Mouse (Mus musculus) erythroid progenitor cell, adult 5-6 weeks (primary cell): ENCODE data around the gene Flot1. TPM values are rescaled to one million over a fixed set of nuclear protein-coding genes. Genes with fewer than 3 reads are reported as not detected.
"Not testable (repeated sequence)": the region's sequence is repeated elsewhere in the genome, so short reads cannot be mapped to it uniquely, and the experiment has no call there.

Source experiments
- ATAC-seq: replicated peaks from 2 replicates; pipeline ENCODE4 v1.8.0; 2016; ENCODE audit warnings: moderate number of reproducible peaks, mild to moderate bottlenecking, moderate TSS enrichment, inconsistent platforms; ENCODE audit not compliant: poor library complexity, low FRiP score, severe bottlenecking
- total RNA-seq, 2 experiments: library from RNA; stranded (forward) in 1 of 2; stranded (reverse) in 1 of 2; fragments of 150-400 nt in 1 of 2; fragments of 186-747, 209-891 nt in 1 of 2; gene quantifications; 2 replicates each; pipeline versions ENCODE4 v1.2.3 to v1.2.4; 2015 to 2017; ENCODE audit warnings: low replicate concordance in 2 of 2

Flot1 gene
- total RNA-seq, 2 experiments from 2014 or later = 19.3 to 29.1 TPM

GRCm38 (mm10) chr17:35834696-35835422 is 11.8 kb downstream of the Flot1 start:
- no peak for ATAC-seq

GRCm38 (mm10) chr17:35835424-35836140 is 12.6 kb downstream of the Flot1 start:
- ATAC-seq = no peak

GRCm38 (mm10) chr17:35836178-35836965 is 13.3 kb downstream of the Flot1 start:
- peak; percentile 32; the same call in 1 of the 2 replicates for ATAC-seq

- ATAC-seq = 0 out of 2 replicates have a peak, but pooled peaks have one; percentile 26
Observed at GRCm38 (mm10) chr17:35836991-35837422, 14.0 kb downstream of the Flot1 start.

- ATAC-seq = no peak
Observed at GRCm38 (mm10) chr17:35837487-35837886, 14.5 kb downstream of the Flot1 start.

GRCm38 (mm10) chr17:35838122-35838544 is 15.1 kb downstream of the Flot1 start, which contains the start of gene Tubb5:
Gene Tubb5, minus strand, starts transcription at chr17:35838306.
- peak; percentile 62 for ATAC-seq

- no peak for ATAC-seq
Observed at GRCm38 (mm10) chr17:35838570-35838969, 15.5 kb downstream of the Flot1 start.

- not testable (repeated sequence) for ATAC-seq
Observed at GRCm38 (mm10) chr17:35839002-35839401, 16.0 kb downstream of the Flot1 start.

- ATAC-seq = no peak
Observed at GRCm38 (mm10) chr17:35840561-35840960, 17.5 kb downstream of the Flot1 start.

GRCm38 (mm10) chr17:35841076-35841950 is 18.3 kb downstream of the Flot1 start, which contains the start of gene Mdc1:
Gene Mdc1, plus strand, starts transcription at chr17:35841515.
- peak; percentile 80 for ATAC-seq

GRCm38 (mm10) chr17:35842006-35842405 is 19.0 kb downstream of the Flot1 start:
- no peak for ATAC-seq

- ATAC-seq = no peak
Observed at GRCm38 (mm10) chr17:35843514-35843913, 20.5 kb downstream of the Flot1 start.

- no peak for ATAC-seq
Observed at GRCm38 (mm10) chr17:35848112-35848511, 25.1 kb downstream of the Flot1 start.

- peak; percentile 76 for ATAC-seq
Observed at GRCm38 (mm10) chr17:35850974-35851373, 27.9 kb downstream of the Flot1 start.

- ATAC-seq = no peak
Observed at GRCm38 (mm10) chr17:35859371-35859770, 36.3 kb downstream of the Flot1 start.

GRCm38 (mm10) chr17:35859835-35860234 is 36.8 kb downstream of the Flot1 start:
- no peak for ATAC-seq

GRCm38 (mm10) chr17:35860831-35861197 is 37.8 kb downstream of the Flot1 start:
- ATAC-seq = peak; percentile 58

- ATAC-seq = peak; percentile 96
Observed at GRCm38 (mm10) chr17:35861198-35861857, 38.3 kb downstream of the Flot1 start, which contains the start of gene Nrm. Gene Nrm, plus strand, starts transcription at chr17:35861318.
